Mouse (Mus musculus): ENCODE data around the gene Ulk1. TPM values are rescaled to one million over a fixed set of nuclear protein-coding genes. Genes with fewer than 3 reads are reported as not detected.

The Ulk1 gene
- polyA plus RNA-seq, 1 experiment from 2014 or later: 44.9 TPM

GRCm38 (mm10) chr5:110735606-110736005, 74.3 kb downstream of the Ulk1 start:
- no peak for ATAC-seq
- peaks cover 75% of the 10 kb centered on the region for H3K36me3 ChIP-seq (ENCODE audit: control insufficient read depth, insufficient read depth, low read length)
- no peak for DNase-seq (ENCODE audit: low spot score)

More at GRCm38 (mm10) chr5:110735606-110736005, 74.3 kb downstream of the Ulk1 start:
- no peak overlapping the region for H3K4me3 ChIP-seq (ENCODE audit: low read depth, low read length)
- no peak overlapping the region for H3K27ac ChIP-seq (ENCODE audit: low read depth, low read length)
- H3K9ac ChIP-seq (ENCODE audit: low read length): no peak overlapping the region
- 100% methylated on average over 1 of the region's 1 CpGs for WGBS
- H3K4me1 ChIP-seq (ENCODE audit: control insufficient read depth, insufficient read depth, low read length): no peaks in the 10 kb centered on the region
- no peak overlapping the region for H3K4me2 ChIP-seq (ENCODE audit: low read length)
- no peaks in the 10 kb centered on the region for H3K9me3 ChIP-seq (replicated peaks; ENCODE audit: control insufficient read depth, low read length)
- H3K27me3 ChIP-seq (replicated peaks; ENCODE audit: control insufficient read depth, insufficient read depth, low read length): no peaks in the 10 kb centered on the region

Other genes with a start within 250 kb of the Ulk1 start
- 37.6 and 40.6 TPM in 2 replicates for gene Noc4l, start 156.7 kb downstream of the Ulk1 start, polyA plus RNA-seq (2014; fragmentation: Nextera tagmentation; extraction: Ambion mirVana)
- gene Ddx51, start 156.6 kb downstream of the Ulk1 start, polyA plus RNA-seq (2014; fragmentation: Nextera tagmentation; extraction: Ambion mirVana): 15.9 and 27.0 TPM in 2 replicates
- 25.8 and 39.5 TPM in 2 replicates for gene Ep400, start 39.4 kb downstream of the Ulk1 start, polyA plus RNA-seq (2014; fragmentation: Nextera tagmentation; extraction: Ambion mirVana)
- 13.8 and 14.9 TPM in 2 replicates for gene Pus1, start 29.4 kb downstream of the Ulk1 start, polyA plus RNA-seq (2014; fragmentation: Nextera tagmentation; extraction: Ambion mirVana)
- gene Hscb, start 29.7 kb upstream of the Ulk1 start, polyA plus RNA-seq (2014; fragmentation: Nextera tagmentation; extraction: Ambion mirVana): 9.1 and 11.0 TPM in 2 replicates
- gene Chek2, start 29.9 kb upstream of the Ulk1 start, polyA plus RNA-seq (2014; fragmentation: Nextera tagmentation; extraction: Ambion mirVana): 10.2 and 13.9 TPM in 2 replicates
- 29.0 and 37.9 TPM in 2 replicates for gene Ttc28, start 69.7 kb upstream of the Ulk1 start, polyA plus RNA-seq (2014; fragmentation: Nextera tagmentation; extraction: Ambion mirVana)